Mouse (Mus musculus): Measurements from ENCODE around the gene Ccdc180. TPM values are rescaled to one million over a fixed set of nuclear protein-coding genes. Genes with fewer than 3 reads are reported as not detected.
A peak's percentile ranks its signal among the peaks of the same experiment; 100 is the strongest.

The Ccdc180 gene
- polyA plus RNA-seq, 1 experiment from 2014 or later: 0.06 TPM

GRCm38 (mm10) chr4:45964771-45965439 lies 74.8 kb downstream of the Ccdc180 start, which contains the start of gene Tdrd7:
Tdrd7 (plus strand) TSS chr4:45965334.
- Histone ChIP-seq H3K27me3 (no peaks in the 10 kb centered on the region), H3K27ac (no peak within 1 kb of the TSS), H3K4me2 (replicated peaks) (peak within 1 kb of the TSS; percentile 45), H3K4me3 (peak within 1 kb of the TSS; percentile 8; the same call in 1 of the 2 replicates), H3K4me1 (peaks cover 10% of the 10 kb centered on the region), H3K9me3 (no peaks in the 10 kb centered on the region), H3K9ac (peak within 1 kb of the TSS; percentile 43; the same call in 1 of the 2 replicates), H3K36me3 (no peaks in the 10 kb centered on the region)
- no peak for ATAC-seq (ENCODE audit: low FRiP score, low read depth)
- WGBS: 77% methylated on average over 10 of the region's 10 CpGs

DNA sequence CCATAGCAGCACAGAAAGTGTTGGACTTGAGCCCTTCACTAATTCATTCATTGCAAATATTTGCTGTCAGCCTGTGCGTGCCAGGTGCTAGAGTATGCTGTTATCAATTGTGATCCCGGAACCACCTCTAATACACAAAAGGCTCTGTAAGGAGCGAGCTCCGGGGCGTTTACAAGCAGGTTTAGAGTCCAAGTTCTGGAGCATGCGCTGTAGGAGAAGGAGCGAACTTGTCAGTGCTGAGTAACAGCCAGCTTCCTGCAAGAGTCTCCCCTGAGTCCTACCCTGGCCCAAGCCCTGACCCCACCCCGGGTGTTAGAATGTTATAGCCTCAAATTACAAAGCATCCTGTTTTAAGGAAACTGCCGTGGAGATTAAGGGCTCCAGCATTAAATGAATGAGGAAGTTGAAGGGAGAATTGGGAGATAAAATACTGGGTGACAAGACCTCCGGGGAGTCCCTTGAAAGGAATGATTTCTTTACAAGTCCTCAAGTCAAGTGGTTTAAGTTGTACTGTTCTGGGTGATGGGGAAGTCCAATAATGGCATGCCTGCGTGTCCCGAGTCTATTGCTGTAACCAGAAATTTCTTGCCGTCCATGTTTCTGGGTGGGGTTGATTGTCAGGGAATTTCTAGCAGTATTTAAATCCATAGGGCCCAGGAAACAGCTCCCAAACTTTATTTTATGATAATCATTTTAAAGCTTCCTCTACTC lies 75.8 kb downstream of the Ccdc180 start:
- no peaks in the 10 kb centered on the region for H3K36me3 ChIP-seq
- no peaks in the 10 kb centered on the region for H3K9me3 ChIP-seq
- H3K4me3 ChIP-seq: peak overlapping the region; percentile 8; the same call in 1 of the 2 replicates
- peaks cover 2% of the 10 kb centered on the region; the same call in 1 of the 2 replicates for H3K27me3 ChIP-seq
- H3K27ac ChIP-seq: no peak overlapping the region
- H3K4me1 ChIP-seq: peaks cover 10% of the 10 kb centered on the region
- H3K9ac ChIP-seq: peak overlapping the region; percentile 43; the same call in 1 of the 2 replicates
- WGBS: 11% methylated on average over 13 of the region's 13 CpGs
- ATAC-seq (ENCODE audit: low FRiP score, low read depth): no peak
- H3K4me2 ChIP-seq (replicated peaks): peak overlapping the region; percentile 45

DNA sequence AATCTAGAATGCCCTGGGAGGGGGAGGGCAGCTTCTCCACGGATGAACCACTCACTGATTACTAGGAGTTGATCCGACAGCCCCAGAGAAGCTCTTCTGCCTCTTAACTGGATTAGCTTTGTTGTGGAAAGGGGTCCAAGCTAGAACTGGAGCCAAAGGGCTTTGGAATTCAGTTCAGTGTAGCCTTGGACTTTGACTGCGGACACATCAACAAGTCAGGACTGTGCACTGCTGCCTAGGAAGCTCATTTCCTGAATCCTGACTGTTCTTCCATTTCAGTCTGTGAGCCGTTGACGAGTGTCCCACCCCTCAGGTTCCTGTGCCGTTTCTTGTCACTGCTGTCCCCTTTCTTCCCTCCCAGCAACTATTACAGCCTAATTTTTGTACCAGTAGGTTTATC lies 76.6 kb downstream of the Ccdc180 start:
- WGBS: 24% methylated on average over 6 of the region's 6 CpGs
- H3K4me1 ChIP-seq: peaks cover 10% of the 10 kb centered on the region
- H3K4me3 ChIP-seq: no peak overlapping the region
- ATAC-seq (ENCODE audit: low FRiP score, low read depth): no peak
- no peaks in the 10 kb centered on the region for H3K36me3 ChIP-seq
- peaks cover 5% of the 10 kb centered on the region; the same call in 1 of the 2 replicates for H3K27me3 ChIP-seq
- no peak overlapping the region for H3K9ac ChIP-seq
- no peak overlapping the region for H3K4me2 ChIP-seq (replicated peaks)
- H3K27ac ChIP-seq: no peak overlapping the region
- H3K9me3 ChIP-seq: no peaks in the 10 kb centered on the region

GRCm38 (mm10) chr4:45967479-45968341 lies 77.6 kb downstream of the Ccdc180 start:
- H3K4me3 ChIP-seq: no peak overlapping the region
- WGBS: 48% methylated on average over 9 of the region's 9 CpGs
- peaks cover 11% of the 10 kb centered on the region for H3K4me1 ChIP-seq
- H3K27me3 ChIP-seq: peaks cover 9% of the 10 kb centered on the region
- no peaks in the 10 kb centered on the region for H3K9me3 ChIP-seq
- no peak overlapping the region for H3K27ac ChIP-seq
- H3K4me2 ChIP-seq (replicated peaks): no peak overlapping the region
- H3K36me3 ChIP-seq: no peaks in the 10 kb centered on the region
- ATAC-seq (ENCODE audit: low FRiP score, low read depth): no peak
- no peak overlapping the region for H3K9ac ChIP-seq

- no peaks in the 10 kb centered on the region for H3K9me3 ChIP-seq
- H3K4me1 ChIP-seq: peaks cover 20% of the 10 kb centered on the region
- no peak overlapping the region for H3K27ac ChIP-seq
- no peak for ATAC-seq (ENCODE audit: low FRiP score, low read depth)
- no peak overlapping the region for H3K9ac ChIP-seq
- H3K4me2 ChIP-seq (replicated peaks): no peak overlapping the region
- no peaks in the 10 kb centered on the region for H3K36me3 ChIP-seq
- no peak overlapping the region for H3K4me3 ChIP-seq
- peaks cover 21% of the 10 kb centered on the region for H3K27me3 ChIP-seq
- WGBS: 54% methylated on average over 2 of the region's 2 CpGs
Measured at GRCm38 (mm10) chr4:45969051-45969450, 78.9 kb downstream of the Ccdc180 start.

GRCm38 (mm10) chr4:45970048-45970560 lies 80.0 kb downstream of the Ccdc180 start:
- ATAC-seq (ENCODE audit: low FRiP score, low read depth): no peak
- Histone ChIP-seq H3K36me3 (no peaks in the 10 kb centered on the region), H3K27ac (no peak overlapping the region), H3K4me1 (peaks cover 20% of the 10 kb centered on the region), H3K9me3 (no peaks in the 10 kb centered on the region), H3K27me3 (peaks cover 31% of the 10 kb centered on the region), H3K4me2 (replicated peaks) (no peak overlapping the region), H3K9ac (no peak overlapping the region), H3K4me3 (no peak overlapping the region)
- 77% methylated on average over 7 of the region's 7 CpGs for WGBS

DNA sequence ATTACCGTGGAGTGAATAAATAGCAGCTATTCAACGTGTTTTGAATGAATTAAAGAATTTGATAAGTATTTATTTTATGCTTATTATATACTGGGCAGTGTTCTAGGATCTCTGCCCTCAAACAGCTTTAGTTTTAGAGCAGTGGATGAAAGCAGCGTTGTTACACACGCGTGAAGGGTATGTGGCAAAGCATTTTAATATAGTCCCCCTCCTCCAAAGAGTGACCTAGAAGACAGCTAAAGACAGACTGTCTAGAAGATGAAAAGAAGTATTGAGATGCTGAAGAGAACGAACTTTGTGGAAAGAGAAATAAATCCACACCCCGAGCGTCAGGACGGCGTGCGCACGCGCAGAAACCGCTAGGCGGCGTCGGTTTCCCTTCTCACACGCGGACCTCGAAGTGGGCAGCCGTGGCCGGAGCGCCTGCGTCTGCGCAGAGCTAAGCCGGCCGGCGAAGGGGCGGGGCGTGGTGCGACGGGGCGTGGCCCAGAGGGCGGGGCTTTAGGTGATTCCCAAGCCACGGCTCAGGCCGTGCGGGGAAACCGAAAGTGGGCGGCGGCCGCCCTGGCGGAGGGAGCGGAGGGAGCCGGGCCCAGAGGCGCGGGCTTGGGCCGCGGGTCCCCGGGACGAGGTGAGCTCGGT lies 81.8 kb downstream of the Ccdc180 start:
- Histone ChIP-seq H3K36me3 (no peaks in the 10 kb centered on the region), H3K27ac (no peak overlapping the region), H3K9me3 (no peaks in the 10 kb centered on the region), H3K4me3 (peak overlapping the region; percentile 89), H3K27me3 (peaks cover 33% of the 10 kb centered on the region), H3K4me2 (replicated peaks) (peak overlapping the region; percentile 95), H3K4me1 (peaks cover 10% of the 10 kb centered on the region), H3K9ac (peak overlapping the region; percentile 81)
- peak; percentile 98 for ATAC-seq (ENCODE audit: low FRiP score, low read depth)
- WGBS: 2% methylated on average over 50 of the region's 51 CpGs

- ATAC-seq (ENCODE audit: low FRiP score, low read depth): no peak; the same call in 1 of the 2 replicates
- Histone ChIP-seq H3K36me3 (no peaks in the 10 kb centered on the region), H3K4me3 (peak overlapping the region; percentile 89), H3K4me1 (peaks cover 10% of the 10 kb centered on the region), H3K27me3 (peaks cover 33% of the 10 kb centered on the region), H3K9ac (peak overlapping the region; percentile 81), H3K4me2 (replicated peaks) (peak overlapping the region; percentile 95), H3K9me3 (no peaks in the 10 kb centered on the region), H3K27ac (no peak overlapping the region)
- WGBS: under 1% methylated on average over 50 of the region's 53 CpGs
Measured at GRCm38 (mm10) chr4:45972448-45972854, 82.3 kb downstream of the Ccdc180 start.

- Histone ChIP-seq H3K27me3 (peaks cover 33% of the 10 kb centered on the region), H3K9me3 (no peaks in the 10 kb centered on the region), H3K4me2 (replicated peaks) (peak overlapping the region; percentile 95), H3K4me1 (peaks cover 10% of the 10 kb centered on the region), H3K9ac (peak overlapping the region; percentile 81), H3K4me3 (peak overlapping the region; percentile 89), H3K27ac (no peak overlapping the region), H3K36me3 (no peaks in the 10 kb centered on the region)
- 28% methylated on average over 9 of the region's 9 CpGs for WGBS
- ATAC-seq (ENCODE audit: low FRiP score, low read depth): no peak
Measured at GRCm38 (mm10) chr4:45972951-45973350, 82.8 kb downstream of the Ccdc180 start.

GRCm38 (mm10) chr4:45976931-45977667 lies 87.0 kb downstream of the Ccdc180 start:
- WGBS: 77% methylated on average over 6 of the region's 6 CpGs
- no peak overlapping the region for H3K27ac ChIP-seq
- no peaks in the 10 kb centered on the region for H3K9me3 ChIP-seq
- H3K9ac ChIP-seq: no peak overlapping the region
- no peak overlapping the region for H3K4me2 ChIP-seq (replicated peaks)
- ATAC-seq (ENCODE audit: low FRiP score, low read depth): no peak
- peaks cover 41% of the 10 kb centered on the region for H3K27me3 ChIP-seq
- H3K36me3 ChIP-seq: no peaks in the 10 kb centered on the region
- H3K4me1 ChIP-seq: peaks cover 10% of the 10 kb centered on the region
- H3K4me3 ChIP-seq: no peak overlapping the region

GRCm38 (mm10) chr4:45979916-45980315 lies 89.8 kb downstream of the Ccdc180 start:
- H3K9me3 ChIP-seq: no peaks in the 10 kb centered on the region
- WGBS: 40% methylated on average over 2 of the region's 2 CpGs
- peaks cover 16% of the 10 kb centered on the region for H3K27me3 ChIP-seq
- no peak overlapping the region for H3K4me2 ChIP-seq (replicated peaks)
- no peak overlapping the region for H3K4me3 ChIP-seq
- H3K4me1 ChIP-seq: 0 out of 2 replicates have a peak, but pooled peaks cover under 1% of the 10 kb centered on the region
- no peak for ATAC-seq (ENCODE audit: low FRiP score, low read depth)
- no peak overlapping the region for H3K27ac ChIP-seq
- H3K36me3 ChIP-seq: no peaks in the 10 kb centered on the region
- no peak overlapping the region for H3K9ac ChIP-seq
